ENCODE assay signal across 9 mouse cellular contexts in genomic region chr10:12854298-12854697, GRCm38 (mm10). TPM values are rescaled to one million over a fixed set of nuclear protein-coding genes. Genes with fewer than 3 reads are reported as not detected.
DNase-seq lines count a peak whose midpoint lies in the region; ATAC-seq and TF ChIP-seq lines count a peak whose summit lies in the region.
"Had no signal": no experiment of that assay in that cellular context is flagged by ENCODE, and none has a peak within 500 bp of the region (broad histone marks: within the 10 kb centered on the region; RNA-seq: fewer than 3 reads in every experiment).

No protein-coding gene starts in this region.

- H3K27me3 ChIP-seq in MEL (ENCODE audit: control insufficient read depth in 1 of 2, insufficient read depth in 2 of 2, low read length in 2 of 2): no peaks in the 10 kb centered on the region
- H3K27me3 ChIP-seq in heart, embryonic 14.5 days (ENCODE audit: control insufficient read depth, insufficient read depth, low read length): no peaks in the 10 kb centered on the region

- H3K4me2 ChIP-seq in heart, embryonic 14.5 days (ENCODE audit: low read length): no peak overlapping the region

- no peak for TF ChIP-seq CTCF in MEL (IDR thresholded peaks at IDR 0.05 in 2 of 3, conservative IDR thresholded peaks at IDR 0.05 in 1 of 3; ENCODE audit: control insufficient read depth in 1 of 3, insufficient read depth in 1 of 3, low read depth in 2 of 3, low read length in 3 of 3, poor library complexity in 1 of 3, severe bottlenecking in 1 of 3)

- no peak overlapping the region for H3K9ac ChIP-seq in MEL (ENCODE audit: control insufficient read depth, low read depth, low read length, poor library complexity, severe bottlenecking)
- no peak overlapping the region for H3K9ac ChIP-seq in heart, embryonic 14.5 days (ENCODE audit: low read length)

- 27% methylated on average over 6 of the region's 6 CpGs for WGBS in heart, embryonic 14.5 days
- 31% methylated on average over 6 of the region's 6 CpGs for WGBS in large intestine, adult 2 months

- no peaks in the 10 kb centered on the region for H3K9me3 ChIP-seq in MEL (replicated peaks; ENCODE audit: insufficient read depth, low read length)
- no peaks in the 10 kb centered on the region for H3K9me3 ChIP-seq in heart, embryonic 14.5 days (ENCODE audit: control insufficient read depth, low read length)

- H3K79me2 ChIP-seq in MEL (ENCODE audit: control insufficient read depth, insufficient read depth, low read length, poor library complexity): no peaks in the 10 kb centered on the region

- TF ChIP-seq EP300 in MEL (IDR thresholded peaks at IDR 0.05; ENCODE audit: low read depth in 1 of 2, low read length in 2 of 2): peak in 1 of 2 experiments; percentile 54; a peak in 3 of 4 replicates

- peak; percentile 57 for DNase-seq in MEL (ENCODE audit: low read depth, low spot score)
- DNase-seq in adrenal gland, postnatal 25 days: peak; percentile 76
- DNase-seq in large intestine, adult 2 months (ENCODE audit: low read depth, low spot score): peak; percentile 39
- no peak for DNase-seq in spleen, adult 18-20 months
- DNase-seq in frontal cortex, postnatal 14 days (ENCODE audit: low spot score in 2 of 2): no peak
- DNase-seq in layer of hippocampus, adult 11-12 months (ENCODE audit: low spot score): no peak
- DNase-seq in spleen, postnatal 4 days (ENCODE audit: low spot score in 2 of 2): no peak
- DNase-seq: gastrocnemius, postnatal 36 days had no signal

- H3K4me3 ChIP-seq in MEL (ENCODE audit: control insufficient read depth in 1 of 2, insufficient read depth in 1 of 2, low read depth in 2 of 2, low read length in 2 of 2): no peak overlapping the region
- H3K4me3 ChIP-seq in heart, embryonic 14.5 days (ENCODE audit: control insufficient read depth in 1 of 2, insufficient read depth in 1 of 2, low read depth in 1 of 2, low read length in 2 of 2): no peak overlapping the region

- no peak for TF ChIP-seq POLR2A in MEL (IDR thresholded peaks at IDR 0.05; ENCODE audit: control insufficient read depth in 1 of 2, insufficient read depth in 1 of 2, low read depth in 1 of 2, low read length in 2 of 2, poor library complexity in 1 of 2)

- no peak for TF ChIP-seq RAD21 in MEL (IDR thresholded peaks at IDR 0.05; ENCODE audit: low read depth, low read length)

- peak; percentile 29; the same call in 1 of the 2 replicates for ATAC-seq in heart, embryonic 14.5 days (ENCODE audit: insufficient number of reproducible peaks, insufficient read depth, low FRiP score, low read depth)

- H3K4me1 ChIP-seq in MEL (ENCODE audit: control insufficient read depth in 1 of 2, insufficient read depth in 2 of 2, low read length in 2 of 2): 0 out of 4 replicates have a peak, but pooled peaks cover 0 to 3% of the 10 kb centered on the region in 2 experiments
- peaks cover 22 to 55% of the 10 kb centered on the region in 2 experiments for H3K4me1 ChIP-seq in heart, embryonic 14.5 days (ENCODE audit: control insufficient read depth in 2 of 2, insufficient read depth in 2 of 2, low read length in 2 of 2)

- H3K27ac ChIP-seq in MEL (ENCODE audit: control insufficient read depth, low read depth, low read length): no peak overlapping the region
- H3K27ac ChIP-seq in heart, embryonic 14.5 days (replicated peaks in 1 of 2; ENCODE audit: control insufficient read depth in 1 of 2, insufficient read depth in 1 of 2, low read depth in 2 of 2, low read length in 2 of 2): peak overlapping the region in 1 of 2 experiments; percentile 31; a peak in 2 of 4 replicates

- no peaks in the 10 kb centered on the region for H3K36me3 ChIP-seq in MEL (ENCODE audit: control insufficient read depth in 1 of 2, insufficient read depth in 2 of 2, low read length in 2 of 2)
- H3K36me3 ChIP-seq in heart, embryonic 14.5 days (ENCODE audit: control insufficient read depth, insufficient read depth, low read length): no peaks in the 10 kb centered on the region

TF ChIP-seq in MEL, 35 proteins besides CTCF, POLR2A, EP300 and RAD21:
- TF ChIP-seq KAT2A (conservative IDR thresholded peaks at IDR 0.05; ENCODE audit: low read depth, low read length): no peak
- TF ChIP-seq USF1 (IDR thresholded peaks at IDR 0.05; ENCODE audit: low read depth, low read length): peak; percentile 55; the same call in 1 of the 2 replicates
- TF ChIP-seq CHD1 (IDR thresholded peaks at IDR 0.05; ENCODE audit: low read depth, low read length): no peak
- TF ChIP-seq MAZ (IDR thresholded peaks at IDR 0.05; ENCODE audit: low read depth, low read length): no peak
- TF ChIP-seq USF2 (IDR thresholded peaks at IDR 0.05; ENCODE audit: borderline replicate concordance in 1 of 2, insufficient read depth in 1 of 2, low read depth in 1 of 2, low read length in 2 of 2): no peak
- TF ChIP-seq TCF12 (IDR thresholded peaks at IDR 0.05; ENCODE audit: low read depth, low read length): peak; percentile 50
- TF ChIP-seq GATA1 (IDR thresholded peaks at IDR 0.05; ENCODE audit: low read depth, low read length): peak; percentile 48
- TF ChIP-seq ETS1 (IDR thresholded peaks at IDR 0.05; ENCODE audit: low read depth, low read length): 0 out of 2 replicates have a peak, but pooled peaks have one; percentile 20

RNA-seq across cellular contexts. Expression of gene Utrn, which starts 14.9 kb away (rescaled TPM):
- total RNA-seq in MEL (2012; rRNA removed): 2.3 and 3.4 TPM in 2 replicates
- polyA plus RNA-seq in MEL (2012; ENCODE audit: insufficient read depth in 1 of 2, insufficient read length in 2 of 2, low read depth in 1 of 2, low replicate concordance in 2 of 2, missing spikeins in 1 of 2): 1 to 10 TPM in 1 of 2 experiments, not detected in 1; 4.3 TPM
- total RNA-seq in adrenal gland, postnatal 25 days (2021): 91.5 and 114 TPM in 2 replicates
- polyA plus RNA-seq in heart, embryonic 14.5 days (2014; fragmentation: Nextera tagmentation; extraction: Ambion mirVana): 65.3 and 67.0 TPM in 2 replicates
- 10.5 and 21.2 TPM in 2 replicates for polyA plus RNA-seq in large intestine, adult 2 months (2012; rRNA removed)

Comparison
In these comparisons a context has a peak if more than half of its experiments do, and no peak if none do; other contexts are left out.
1. DNase-seq: peak in MEL (single experiment), adrenal gland, postnatal 25 days (single experiment) and large intestine, adult 2 months (single experiment); none in spleen, adult 18-20 months (0 of 2), frontal cortex, postnatal 14 days (0 of 2), layer of hippocampus, adult 11-12 months (single experiment) and spleen, postnatal 4 days (0 of 2).